8 mouse cellular contexts compared by ENCODE assay signal in genomic region chr17:48432158-48432980, GRCm38 (mm10). TPM values are rescaled to one million over a fixed set of nuclear protein-coding genes. Genes with fewer than 3 reads are reported as not detected.
DNase-seq lines count a peak whose midpoint lies in the region; ATAC-seq lines count a peak whose summit lies in the region.

Gene Apobec2, minus strand, starts transcription at chr17:48432930.

- 0 out of 2 replicates have a peak within 1 kb of the TSS, but pooled peaks have one; percentile 46 for H3K27ac ChIP-seq in forebrain, embryonic 10.5 days
- H3K27ac ChIP-seq in forebrain, embryonic 16.5 days (ENCODE audit: low read length), result no peak within 1 kb of the TSS
- no peak within 1 kb of the TSS; the same call in 1 of the 2 replicates for H3K27ac ChIP-seq in hindbrain, embryonic 13.5 days
- no peak within 1 kb of the TSS for H3K27ac ChIP-seq in midbrain, embryonic 14.5 days (replicated peaks; ENCODE audit: low read depth, low read length)

- H3K9me3 ChIP-seq in forebrain, embryonic 10.5 days, result no peaks in the 10 kb centered on the region
- H3K9me3 ChIP-seq in forebrain, embryonic 16.5 days (ENCODE audit: control insufficient read depth, low read length), result no peaks in the 10 kb centered on the region
- no peaks in the 10 kb centered on the region for H3K9me3 ChIP-seq in hindbrain, embryonic 13.5 days
- H3K9me3 ChIP-seq in midbrain, embryonic 14.5 days (ENCODE audit: control insufficient read depth, low read length), result no peaks in the 10 kb centered on the region

- no peak for DNase-seq in forebrain, embryonic 10.5 days (ENCODE audit: extremely low spot score, low spot score)
- DNase-seq in gastrocnemius, postnatal 10 days, result peak; percentile 67
- peak; percentile 29 for DNase-seq in midbrain, embryonic 14.5 days
- no peak for DNase-seq in thymus, adult 18-20 months
- no peak for DNase-seq in frontal cortex, postnatal 36 days (ENCODE audit: low spot score in 2 of 2)
- DNase-seq in kidney, postnatal 14 days, result no peak

- no peak within 1 kb of the TSS for H3K4me3 ChIP-seq in forebrain, embryonic 10.5 days
- H3K4me3 ChIP-seq in forebrain, embryonic 16.5 days (replicated peaks; ENCODE audit: low read length), result no peak within 1 kb of the TSS
- no peak within 1 kb of the TSS for H3K4me3 ChIP-seq in hindbrain, embryonic 13.5 days
- H3K4me3 ChIP-seq in midbrain, embryonic 14.5 days (replicated peaks; ENCODE audit: low read depth, low read length), result no peak within 1 kb of the TSS

- H3K27me3 ChIP-seq in forebrain, embryonic 10.5 days (ENCODE audit: poor library complexity, severe bottlenecking), result no peaks in the 10 kb centered on the region
- no peaks in the 10 kb centered on the region for H3K27me3 ChIP-seq in forebrain, embryonic 16.5 days (replicated peaks; ENCODE audit: control insufficient read depth, insufficient read depth, low read length)
- no peaks in the 10 kb centered on the region for H3K27me3 ChIP-seq in hindbrain, embryonic 13.5 days
- no peaks in the 10 kb centered on the region for H3K27me3 ChIP-seq in midbrain, embryonic 14.5 days (ENCODE audit: control insufficient read depth, insufficient read depth, low read length)

- peaks cover 48% of the 10 kb centered on the region for H3K4me1 ChIP-seq in forebrain, embryonic 10.5 days
- H3K4me1 ChIP-seq in forebrain, embryonic 16.5 days (replicated peaks; ENCODE audit: control insufficient read depth, insufficient read depth, low read length), result peaks cover 3% of the 10 kb centered on the region
- peaks cover 27% of the 10 kb centered on the region for H3K4me1 ChIP-seq in hindbrain, embryonic 13.5 days (replicated peaks)
- H3K4me1 ChIP-seq in midbrain, embryonic 14.5 days (ENCODE audit: control insufficient read depth, insufficient read depth, low read length), result 0 out of 2 replicates have a peak, but pooled peaks cover 4% of the 10 kb centered on the region

- 75% methylated on average over 16 of the region's 16 CpGs for whole genome bisulfite sequencing in forebrain, embryonic 10.5 days
- 64% methylated on average over 16 of the region's 16 CpGs for WGBS in forebrain, embryonic 16.5 days
- 74% methylated on average over 16 of the region's 16 CpGs for WGBS in hindbrain, embryonic 13.5 days
- WGBS in midbrain, embryonic 14.5 days, result 70% methylated on average over 16 of the region's 16 CpGs

- H3K4me2 ChIP-seq in forebrain, embryonic 16.5 days (ENCODE audit: low read length), result no peak within 1 kb of the TSS
- H3K4me2 ChIP-seq in hindbrain, embryonic 13.5 days, result no peak within 1 kb of the TSS
- no peak within 1 kb of the TSS for H3K4me2 ChIP-seq in midbrain, embryonic 14.5 days (ENCODE audit: low read length)

- H3K36me3 ChIP-seq in forebrain, embryonic 10.5 days (replicated peaks), result no peaks in the 10 kb centered on the region
- no peaks in the 10 kb centered on the region for H3K36me3 ChIP-seq in forebrain, embryonic 16.5 days (ENCODE audit: control insufficient read depth, insufficient read depth)
- H3K36me3 ChIP-seq in hindbrain, embryonic 13.5 days, result no peaks in the 10 kb centered on the region
- H3K36me3 ChIP-seq in midbrain, embryonic 14.5 days (ENCODE audit: control insufficient read depth, insufficient read depth, low read length), result no peaks in the 10 kb centered on the region

- H3K9ac ChIP-seq in forebrain, embryonic 16.5 days (replicated peaks; ENCODE audit: low read depth, low read length), result no peak within 1 kb of the TSS
- no peak within 1 kb of the TSS for H3K9ac ChIP-seq in hindbrain, embryonic 13.5 days
- no peak within 1 kb of the TSS for H3K9ac ChIP-seq in midbrain, embryonic 14.5 days (replicated peaks; ENCODE audit: low read length)

- ATAC-seq in forebrain, embryonic 16.5 days, result no peak
- peak; percentile 53 for ATAC-seq in hindbrain, embryonic 13.5 days (ENCODE audit: low FRiP score)
- no peak for ATAC-seq in midbrain, embryonic 14.5 days (ENCODE audit: low FRiP score, low TSS enrichment)

RNA-seq across cellular contexts. Expression of gene Apobec2, which starts in this region (rescaled TPM):
- 0.64 and 0.78 TPM in 2 replicates for polyA plus RNA-seq in forebrain, embryonic 10.5 days (2016; fragmentation: Nextera tagmentation; extraction: Ambion mirVana)
- 0.29 and 0.43 TPM in 2 replicates for polyA plus RNA-seq in forebrain, embryonic 16.5 days (2015; fragmentation: Nextera tagmentation; extraction: Ambion mirVana)
- 100 to 1,000 TPM; 515 to 520 TPM for total RNA-seq in gastrocnemius, postnatal 10 days (2021)
- 0.67 and 0.81 TPM in 2 replicates for polyA plus RNA-seq in hindbrain, embryonic 13.5 days (2015; fragmentation: Nextera tagmentation; extraction: Ambion mirVana)
- polyA plus RNA-seq in midbrain, embryonic 14.5 days (2014; fragmentation: Nextera tagmentation; extraction: Ambion mirVana), result 0.26 and 0.29 TPM in 2 replicates

Comparison
In these comparisons a context has a peak if more than half of its experiments do, and no peak if none do; other contexts are left out.
1. Peak in ATAC-seq in hindbrain, embryonic 13.5 days; RNA of the gene not detected or under 1 TPM.
2. Peak in DNase-seq in midbrain, embryonic 14.5 days; RNA of the gene not detected or under 1 TPM.